Comparison of ENCODE assay signal across 7 mouse cellular contexts in genomic region chr5:135725391-135725841, GRCm38 (mm10). TPM values are rescaled to one million over a fixed set of nuclear protein-coding genes. Genes with fewer than 3 reads are reported as not detected.
A peak's percentile ranks its signal among the peaks of the same experiment; 100 is the strongest.
DNase-seq lines count a peak whose midpoint lies in the region; ATAC-seq and TF ChIP-seq lines count a peak whose summit lies in the region.

No protein-coding gene starts in this region.

- peak overlapping the region in 1 of 2 experiments; percentile 21; a peak in 1 of 4 replicates for H3K4me3 ChIP-seq in ES-E14 (ENCODE audit: insufficient read depth in 1 of 2, low read depth in 1 of 2, low read length in 2 of 2, poor library complexity in 1 of 2, severe bottlenecking in 1 of 2)
- no peak overlapping the region for H3K4me3 ChIP-seq in intestine, postnatal 0 days (ENCODE audit: low read depth, low read length)
- H3K4me3 ChIP-seq in midbrain, embryonic 10.5 days, result peak overlapping the region; percentile 53

- no peak for DNase-seq in ES-E14 (ENCODE audit: low read depth, low spot score)
- DNase-seq in adipocyte (ENCODE audit: low spot score), result peak; percentile 43
- peak; percentile 39 to 51 for DNase-seq in frontal cortex, postnatal 36 days (ENCODE audit: low spot score in 2 of 2)
- DNase-seq in midbrain, embryonic 10.5 days (ENCODE audit: low spot score), result peak; percentile 81
- DNase-seq in urinary bladder, postnatal 25 days (ENCODE audit: low spot score), result no peak

- H3K27me3 ChIP-seq in intestine, postnatal 0 days (replicated peaks; ENCODE audit: control insufficient read depth, insufficient read depth, low read length), result no peaks in the 10 kb centered on the region
- H3K27me3 ChIP-seq in midbrain, embryonic 10.5 days (ENCODE audit: low read depth, poor library complexity, severe bottlenecking), result no peaks in the 10 kb centered on the region

- H3K36me3 ChIP-seq in ES-E14 (ENCODE audit: control insufficient read depth, insufficient read depth, low read length, poor library complexity, severe bottlenecking), result peaks cover 16% of the 10 kb centered on the region
- H3K36me3 ChIP-seq in intestine, postnatal 0 days (ENCODE audit: control insufficient read depth, insufficient read depth), result peaks cover 27% of the 10 kb centered on the region
- H3K36me3 ChIP-seq in midbrain, embryonic 10.5 days, result peaks cover 48% of the 10 kb centered on the region

- ATAC-seq in intestine, postnatal 0 days, result no peak
- ATAC-seq in megakaryocyte-erythroid progenitor cell, adult 5-6 weeks (replicated peaks; ENCODE audit: low FRiP score, low TSS enrichment, poor library complexity, severe bottlenecking), result no peak

- 0 out of 2 replicates have a peak overlapping the region, but pooled peaks have one; percentile 9 for H3K27ac ChIP-seq in ES-E14 (ENCODE audit: insufficient read depth, low read depth, low read length, poor library complexity, severe bottlenecking)
- H3K27ac ChIP-seq in intestine, postnatal 0 days (ENCODE audit: low read depth, low read length), result peak overlapping the region; percentile 85
- H3K27ac ChIP-seq in midbrain, embryonic 10.5 days (replicated peaks), result peak overlapping the region; percentile 92

- TF ChIP-seq CTCF in intestine, postnatal 0 days (IDR thresholded peaks at IDR 0.05; ENCODE audit: low read depth), result no peak

- H3K4me1 ChIP-seq in ES-E14 (ENCODE audit: control insufficient read depth in 2 of 2, insufficient read depth in 2 of 2, low read length in 2 of 2, poor library complexity in 1 of 2), result peaks cover 0 to 16% of the 10 kb centered on the region in 2 experiments; a peak in 2 of 4 replicates
- peaks cover 15% of the 10 kb centered on the region for H3K4me1 ChIP-seq in intestine, postnatal 0 days (replicated peaks; ENCODE audit: control insufficient read depth, insufficient read depth, low read length)
- peaks cover 57% of the 10 kb centered on the region for H3K4me1 ChIP-seq in midbrain, embryonic 10.5 days

- H3K9ac ChIP-seq in ES-E14 (ENCODE audit: insufficient read depth, low read depth, low read length, poor library complexity, severe bottlenecking), result no peak overlapping the region; the same call in 1 of the 2 replicates
- H3K9ac ChIP-seq in intestine, postnatal 0 days (ENCODE audit: low read depth, low read length), result no peak overlapping the region; the same call in 1 of the 2 replicates

- H3K4me2 ChIP-seq in intestine, postnatal 0 days (replicated peaks; ENCODE audit: low read depth), result peak overlapping the region; percentile 47

- no peaks in the 10 kb centered on the region for H3K9me3 ChIP-seq in ES-E14 (ENCODE audit: control insufficient read depth, insufficient read depth, low read depth, low read length)
- H3K9me3 ChIP-seq in intestine, postnatal 0 days (ENCODE audit: control insufficient read depth), result no peaks in the 10 kb centered on the region
- H3K9me3 ChIP-seq in midbrain, embryonic 10.5 days (replicated peaks), result no peaks in the 10 kb centered on the region

- in situ Hi-C loops in ES-E14 (cut with MboI; ENCODE audit: low sequenced_read_pairs in 2 of 2, unreplicated experiment in 2 of 2), result no loop called here

- 49% methylated on average over 8 of the region's 8 CpGs for WGBS in intestine, postnatal 0 days
- WGBS in midbrain, embryonic 10.5 days, result under 1% methylated on average over 8 of the region's 8 CpGs

TF ChIP-seq in ES-E14, 5 proteins besides CTCF, POLR2A, EP300 and RAD21:
- TF ChIP-seq ZNF384 (IDR thresholded peaks at IDR 0.05; ENCODE audit: low read depth, low read length) (no peak), CHD2 (IDR thresholded peaks at IDR 0.05; ENCODE audit: low read depth, low read length) (no peak), ZC3H11A (IDR thresholded peaks at IDR 0.05; ENCODE audit: borderline replicate concordance, low read depth, low read length) (no peak), HCFC1 (IDR thresholded peaks at IDR 0.05; ENCODE audit: borderline replicate concordance, insufficient read depth, low read length) (no peak), MAFK (IDR thresholded peaks at IDR 0.05; ENCODE audit: insufficient read depth, low read depth, low read length) (no peak)

RNA-seq across cellular contexts. Expression of gene Tmem120a, which starts 18.8 kb away (rescaled TPM):
- 38.7 and 42.2 TPM in 2 replicates for total RNA-seq in ES-E14 (2012; rRNA removed)
- polyA plus RNA-seq in intestine, postnatal 0 days (2015; fragmentation: Nextera tagmentation; extraction: Ambion mirVana), result 127 and 132 TPM in 2 replicates
- polyA plus RNA-seq in midbrain, embryonic 10.5 days (2016; fragmentation: Nextera tagmentation; extraction: Ambion mirVana), result 64.1 and 65.9 TPM in 2 replicates
- 11.2 and 14.3 TPM in 2 replicates for total RNA-seq in megakaryocyte-erythroid progenitor cell, adult 5-6 weeks (2014; fragmentation: Nextera tagmentation)
- 12.1 and 15.7 TPM in 2 replicates for total RNA-seq in megakaryocyte-erythroid progenitor cell, adult 5-6 weeks (2017)

RNA-seq across cellular contexts. Expression of gene Styxl1, which starts 52.8 kb away (rescaled TPM):
- not detected in 2 replicates for total RNA-seq in ES-E14 (2012; rRNA removed)
- polyA plus RNA-seq in intestine, postnatal 0 days (2015; fragmentation: Nextera tagmentation; extraction: Ambion mirVana), result 0.21 and 0.27 TPM in 2 replicates
- polyA plus RNA-seq in midbrain, embryonic 10.5 days (2016; fragmentation: Nextera tagmentation; extraction: Ambion mirVana), result 0.41 TPM in 1 of 2 replicates, not detected in the other
- total RNA-seq in megakaryocyte-erythroid progenitor cell, adult 5-6 weeks (2014; fragmentation: Nextera tagmentation), result 3.0 TPM in 1 of 2 replicates, not detected in the other
- not detected in 2 replicates for total RNA-seq in megakaryocyte-erythroid progenitor cell, adult 5-6 weeks (2017)

RNA-seq across cellular contexts. Expression of gene Mdh2, which starts 52.9 kb away (rescaled TPM):
- total RNA-seq in ES-E14 (2012; rRNA removed), result 181 and 223 TPM in 2 replicates
- polyA plus RNA-seq in intestine, postnatal 0 days (2015; fragmentation: Nextera tagmentation; extraction: Ambion mirVana), result 798 and 872 TPM in 2 replicates
- polyA plus RNA-seq in midbrain, embryonic 10.5 days (2016; fragmentation: Nextera tagmentation; extraction: Ambion mirVana), result 616 and 619 TPM in 2 replicates
- 441 and 446 TPM in 2 replicates for total RNA-seq in megakaryocyte-erythroid progenitor cell, adult 5-6 weeks (2014; fragmentation: Nextera tagmentation)
- total RNA-seq in megakaryocyte-erythroid progenitor cell, adult 5-6 weeks (2017), result 207 and 288 TPM in 2 replicates

RNA-seq across cellular contexts. Expression of gene Por, which starts 55.6 kb away (rescaled TPM):
- total RNA-seq in ES-E14 (2012; rRNA removed), result 125 and 153 TPM in 2 replicates
- 82.3 and 91.7 TPM in 2 replicates for polyA plus RNA-seq in intestine, postnatal 0 days (2015; fragmentation: Nextera tagmentation; extraction: Ambion mirVana)
- polyA plus RNA-seq in midbrain, embryonic 10.5 days (2016; fragmentation: Nextera tagmentation; extraction: Ambion mirVana), result 114 and 145 TPM in 2 replicates
- total RNA-seq in megakaryocyte-erythroid progenitor cell, adult 5-6 weeks (2014; fragmentation: Nextera tagmentation), result 49.6 and 57.4 TPM in 2 replicates
- 58.7 and 73.2 TPM in 2 replicates for total RNA-seq in megakaryocyte-erythroid progenitor cell, adult 5-6 weeks (2017)

Comparison
In these comparisons a context has a peak if more than half of its experiments do, and no peak if none do; other contexts are left out.
1. DNase-seq: peak in adipocyte (single experiment), frontal cortex, postnatal 36 days (2 of 2) and midbrain, embryonic 10.5 days (single experiment); none in ES-E14 (single experiment) and urinary bladder, postnatal 25 days (single experiment).
2. H3K27ac ChIP-seq: peak in every context shown above with its lines; median percentile 92 in midbrain, embryonic 10.5 days; 85 in intestine, postnatal 0 days; 9 in ES-E14.